Mouse (Mus musculus): ENCODE measurements around the gene Pcp2. TPM values are rescaled to one million over a fixed set of nuclear protein-coding genes. Genes with fewer than 3 reads are reported as not detected.
"Not testable (repeated sequence)": the region's sequence is repeated elsewhere in the genome, so short reads cannot be mapped to it uniquely, and the experiment has no call there.

The Pcp2 gene
- polyA plus RNA-seq, 2 experiments from 2014 or later = not detected

- peak; percentile 95 for ATAC-seq
Observed at GRCm38 (mm10) chr8:3621199-3621970, 4.0 kb downstream of the Pcp2 start, which contains the start of the genes Xab2 and Pet100. TSS of gene Xab2 (minus strand) at chr8:3621316. TSS of gene Pet100 (plus strand) at chr8:3621548.

DNA sequence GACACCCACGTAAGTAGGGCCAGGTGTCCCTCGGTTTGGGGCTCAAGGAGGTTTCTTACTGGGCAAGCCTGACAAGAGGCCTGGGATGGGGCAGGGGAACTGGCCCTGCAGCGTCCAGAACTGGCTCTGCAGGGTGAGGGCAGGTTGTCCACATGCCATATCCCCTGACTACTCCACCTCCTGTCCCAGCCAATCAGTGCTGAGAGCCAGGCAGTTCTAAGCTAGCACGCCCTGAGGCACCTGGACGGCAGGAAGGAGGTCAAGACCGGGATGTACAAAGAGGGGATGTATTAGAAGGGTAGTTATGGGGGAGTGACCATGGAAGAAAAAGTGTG, 15.6 kb downstream of the Pcp2 start:
- no peak for ATAC-seq

DNA sequence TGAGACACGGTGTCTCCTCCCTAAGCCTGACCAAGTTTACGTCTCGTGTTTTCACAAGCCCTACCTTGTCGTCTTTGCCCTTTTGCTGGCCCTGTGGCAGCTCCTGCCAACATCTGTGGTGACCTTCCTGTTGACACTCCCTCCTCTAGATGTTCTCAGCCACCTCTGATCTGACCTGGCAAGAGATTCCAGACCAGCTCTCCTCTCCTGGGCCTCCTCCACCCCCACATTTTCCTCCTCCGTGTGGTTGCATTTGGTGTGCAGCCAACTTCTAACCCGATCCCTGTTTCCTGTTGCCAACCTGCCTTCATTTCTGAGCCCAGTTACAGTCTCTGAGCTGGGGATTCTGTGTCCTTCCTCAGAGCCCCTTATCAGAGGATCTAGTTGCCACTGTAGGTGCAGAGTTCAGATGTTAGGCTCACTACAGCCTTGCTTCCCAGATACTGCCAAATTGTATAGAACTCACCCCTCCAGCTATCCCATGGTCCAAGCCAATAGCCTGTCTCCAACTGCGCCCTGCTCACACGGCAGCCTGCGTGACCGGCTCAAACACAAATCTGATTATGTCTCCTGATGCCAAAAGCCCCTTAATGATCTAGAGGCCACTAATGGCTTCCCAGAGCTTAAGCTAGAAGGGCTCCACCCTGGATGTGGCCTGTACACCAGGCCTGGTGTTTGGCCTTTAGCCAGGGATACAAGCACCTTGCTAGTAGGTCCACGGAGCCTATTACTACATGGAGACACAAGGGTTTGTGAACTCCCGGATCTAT, 16.1 kb downstream of the Pcp2 start:
- no peak for ATAC-seq

- no peak for ATAC-seq
Observed at GRCm38 (mm10) chr8:3607822-3608221, 17.5 kb downstream of the Pcp2 start.

DNA sequence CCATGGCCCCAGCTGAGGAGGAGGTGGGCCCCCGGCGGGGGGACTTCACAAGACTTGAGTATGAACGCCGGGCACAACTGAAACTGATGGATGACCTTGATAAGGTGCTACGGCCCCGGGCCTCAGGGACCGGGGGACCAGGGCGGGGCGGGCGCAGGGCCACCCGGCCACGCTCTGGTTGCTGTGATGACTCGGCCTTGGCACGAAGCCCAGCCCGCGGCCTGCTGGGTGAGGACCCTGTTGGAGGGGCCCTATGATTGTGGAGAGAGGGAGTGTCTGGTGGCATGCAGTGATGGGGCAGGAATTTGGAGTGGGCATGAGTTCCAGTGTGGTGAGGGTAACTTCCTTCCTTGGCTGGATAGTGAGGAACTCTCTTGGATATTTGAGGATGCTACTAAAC, 18.8 kb downstream of the Pcp2 start:
- ATAC-seq = no peak

DNA sequence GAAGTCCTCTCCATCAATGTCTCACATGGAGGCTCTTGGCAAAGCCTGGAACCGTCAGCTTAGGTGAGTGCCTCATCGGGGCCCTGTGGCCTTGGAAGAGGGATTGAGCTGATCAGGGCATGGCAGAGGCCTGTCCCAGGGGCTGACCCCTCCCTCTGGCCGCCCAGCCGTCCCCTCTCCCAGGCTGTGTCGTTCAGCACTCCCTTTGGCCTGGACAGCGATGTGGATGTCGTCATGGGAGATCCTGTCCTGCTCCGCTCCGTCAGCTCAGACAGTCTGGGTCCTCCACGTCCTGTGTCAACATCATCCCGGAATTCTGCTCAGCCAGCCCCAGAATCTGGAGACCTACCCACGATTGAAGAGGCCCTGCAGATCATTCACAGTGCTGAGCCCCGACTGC, 21.9 kb downstream of the Pcp2 start:
- no peak for ATAC-seq

DNA sequence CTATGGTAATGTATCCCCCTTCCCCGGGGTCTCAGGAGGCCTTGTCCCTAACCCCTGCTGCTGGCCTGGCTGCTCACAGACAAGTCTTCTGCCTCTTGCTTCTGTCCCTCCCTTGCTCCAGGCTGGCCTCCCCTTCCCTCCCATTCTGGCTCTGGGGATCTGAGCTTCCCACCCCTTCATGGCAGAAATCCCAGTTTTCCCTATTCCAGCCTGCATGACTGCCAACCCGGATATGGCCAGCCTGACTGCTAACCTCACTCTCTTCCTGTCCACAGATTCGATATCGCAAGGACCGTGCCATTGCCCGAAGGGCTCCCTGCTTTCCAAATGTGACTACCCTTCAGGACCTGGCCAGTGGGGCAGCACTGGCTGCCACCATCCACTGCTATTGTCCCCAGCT, 24.9 kb downstream of the Pcp2 start:
- ATAC-seq = no peak

DNA sequence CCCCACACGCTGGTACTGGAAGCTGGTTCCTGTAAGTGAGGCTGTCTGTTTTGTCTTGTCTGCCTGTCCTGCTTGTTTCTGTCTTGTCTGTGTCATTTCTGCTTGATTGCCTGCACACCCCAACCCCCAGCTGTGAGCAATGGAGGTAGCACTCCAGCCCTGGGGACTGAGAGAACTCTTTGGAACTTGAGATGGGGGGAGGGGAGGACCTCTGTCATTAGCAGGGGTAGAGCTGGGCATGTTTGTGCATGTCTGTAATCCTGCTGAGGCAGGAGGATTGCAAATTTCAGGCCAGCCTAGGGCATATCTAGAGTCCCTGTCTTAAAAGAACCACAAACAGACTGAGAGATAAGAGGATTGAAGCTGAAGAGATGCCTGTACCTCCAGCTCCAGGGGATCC, 26.1 kb downstream of the Pcp2 start:
- ATAC-seq = no peak

DNA sequence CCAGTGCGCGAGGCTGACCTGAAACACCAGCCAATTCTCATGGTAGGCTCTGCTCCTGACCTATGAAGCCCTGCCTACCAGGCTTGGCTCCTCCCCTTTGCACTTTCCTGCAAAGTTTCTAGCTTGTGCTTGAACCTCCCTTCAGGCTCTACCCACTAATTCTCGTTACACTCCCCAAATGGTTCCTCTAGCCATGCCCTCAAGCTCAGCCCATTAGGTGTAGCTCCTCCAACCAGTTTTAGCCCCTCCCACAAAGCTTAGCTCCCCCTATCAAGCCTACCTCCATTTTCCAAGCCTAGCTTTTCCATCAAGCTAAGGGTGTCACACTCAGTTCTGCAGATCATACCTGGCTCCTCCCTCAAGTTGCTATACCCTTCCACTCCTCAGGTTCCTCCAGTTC, 27.3 kb downstream of the Pcp2 start:
- ATAC-seq = no peak

DNA sequence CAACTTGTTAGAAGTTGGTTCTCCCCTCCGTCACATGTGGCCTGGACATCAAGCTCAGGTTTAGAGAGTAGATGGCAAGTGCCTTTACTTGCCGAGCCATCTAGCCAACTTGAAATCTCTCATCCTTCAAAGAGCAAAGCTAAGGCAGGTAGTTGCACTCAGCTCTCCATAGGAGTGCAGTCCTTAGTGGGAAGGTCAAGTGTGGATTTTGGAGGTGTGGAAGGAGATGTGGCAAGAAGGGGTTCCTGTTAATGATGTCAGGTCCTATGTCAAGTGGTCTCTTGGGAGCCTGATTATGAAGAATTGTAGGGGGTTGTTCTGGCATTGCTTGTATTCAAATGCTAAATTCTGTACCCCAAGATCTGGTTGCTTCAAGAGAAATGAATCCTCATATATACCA, 30.9 kb downstream of the Pcp2 start:
- no peak for ATAC-seq

GRCm38 (mm10) chr8:3593470-3593869, 31.9 kb downstream of the Pcp2 start:
- ATAC-seq = no peak

GRCm38 (mm10) chr8:3588258-3588633, 37.1 kb downstream of the Pcp2 start:
- no peak for ATAC-seq

DNA sequence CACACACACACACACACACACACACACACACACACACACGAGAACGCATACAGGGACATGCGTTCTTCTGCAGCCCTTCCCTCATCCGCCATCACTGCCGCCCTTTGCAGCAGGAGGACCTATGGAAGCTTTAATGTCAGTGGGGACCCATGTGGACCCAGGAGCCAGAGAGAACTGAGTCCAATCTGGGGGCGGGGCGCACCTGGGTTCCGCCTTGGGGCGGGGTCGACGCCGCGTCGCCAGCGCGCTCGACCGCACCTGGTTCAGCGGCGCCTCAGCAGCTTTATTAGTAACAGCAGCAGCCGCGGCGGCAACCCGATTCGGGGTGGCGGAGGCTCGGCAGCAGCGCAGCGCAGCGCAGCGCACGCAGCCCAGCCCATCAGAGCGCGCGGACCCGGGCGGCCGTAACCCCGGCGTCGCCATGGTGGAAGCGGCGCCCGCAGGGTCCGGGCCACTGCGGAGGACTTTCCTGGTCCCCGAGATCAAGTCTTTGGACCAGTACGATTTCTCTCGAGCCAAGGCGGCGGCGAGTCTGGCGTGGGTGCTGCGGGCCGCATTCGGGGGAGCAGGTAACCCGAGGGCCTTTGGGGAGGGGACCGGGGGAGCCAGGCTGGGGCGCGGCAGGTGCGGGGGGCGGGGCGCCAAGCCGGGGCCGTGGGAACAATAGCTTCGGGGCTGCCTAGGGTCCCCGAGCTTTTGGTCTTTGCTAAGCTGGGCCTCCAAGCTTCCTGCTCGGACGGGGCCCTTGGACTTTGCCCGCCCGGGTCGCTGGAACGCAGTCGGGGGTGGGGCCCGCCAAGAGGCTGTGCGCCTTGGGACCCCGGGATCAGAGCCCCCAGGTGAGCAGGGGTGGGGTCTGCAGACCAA, 37.7 kb downstream of the Pcp2 start:
- peak; percentile 39 for ATAC-seq

DNA sequence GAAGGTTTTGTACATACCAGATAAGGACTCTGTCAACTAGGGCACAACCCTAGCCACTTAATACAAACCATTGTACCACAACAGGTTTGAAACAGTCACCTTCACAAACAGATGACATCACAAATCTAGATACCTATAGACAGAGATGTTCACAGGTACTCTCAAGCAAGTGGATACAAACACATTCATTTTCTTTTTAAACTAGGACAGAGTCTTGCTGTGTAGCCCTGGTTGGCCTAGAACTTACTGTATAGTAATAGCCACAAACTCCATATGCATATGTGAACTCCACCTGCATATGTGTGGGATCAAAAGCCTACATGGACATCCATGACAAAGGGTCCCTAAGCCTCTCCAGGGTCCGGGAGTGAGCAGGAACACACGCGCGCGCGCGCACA, 38.4 kb downstream of the Pcp2 start, which contains the start of gene Camsap3:
Gene Camsap3 (plus strand): TSS at position 301 of the 398 bp plus-strand sequence.
- ATAC-seq = no peak

- ATAC-seq = no peak
Observed at GRCm38 (mm10) chr8:3586452-3586851, 38.9 kb downstream of the Pcp2 start.

- ATAC-seq = not testable (repeated sequence)
Observed at GRCm38 (mm10) chr8:3581961-3582360, 43.4 kb downstream of the Pcp2 start.

GRCm38 (mm10) chr8:3579390-3580364, 45.7 kb downstream of the Pcp2 start:
- ATAC-seq = no peak

GRCm38 (mm10) chr8:3576211-3576960, 49.0 kb downstream of the Pcp2 start:
- no peak for ATAC-seq

DNA sequence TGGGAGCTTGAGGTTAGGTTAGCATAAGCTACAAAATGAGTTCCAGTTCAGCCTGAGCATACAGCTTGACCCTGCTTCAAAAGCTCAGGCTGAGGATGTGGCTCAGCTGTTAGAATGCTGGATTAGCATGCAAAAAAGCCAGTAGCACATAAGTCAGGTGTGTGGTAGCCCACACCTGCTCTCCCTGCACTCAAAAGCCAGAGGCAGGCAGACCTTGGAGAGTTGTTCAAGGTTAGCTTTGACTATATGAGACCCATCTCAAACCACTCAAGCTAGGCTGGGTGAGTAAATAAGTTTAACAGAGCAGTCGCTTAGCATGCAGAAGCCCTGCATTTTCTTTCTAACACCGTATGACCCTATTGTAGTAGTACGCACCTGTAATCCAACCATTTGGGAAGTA, 50.8 kb downstream of the Pcp2 start:
- ATAC-seq = no peak
